Mouse (Mus musculus): ENCODE measurements around the gene Slc2a9.

DNA sequence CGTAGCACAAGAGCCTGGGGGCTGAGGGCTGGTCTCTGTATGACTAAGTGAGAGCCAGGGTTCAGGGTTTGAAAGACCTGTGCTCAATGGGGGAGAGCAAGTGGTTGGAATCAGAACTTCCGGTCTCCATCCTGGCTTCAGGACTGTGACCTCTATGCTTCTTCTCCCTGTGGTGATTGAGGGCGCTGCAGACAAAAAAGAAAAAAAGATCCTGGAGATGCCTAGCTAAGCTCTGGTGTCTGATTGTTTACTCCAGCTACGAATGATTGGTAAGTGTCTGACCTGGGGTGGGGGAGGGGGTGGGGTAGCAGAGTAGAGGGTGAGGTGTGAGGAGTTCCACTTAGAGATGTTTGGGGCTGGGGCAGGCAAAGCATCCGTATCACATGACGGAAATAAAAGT is 14.9 kb downstream of the Slc2a9 start:
- TF ChIP-seq CTCF (IDR thresholded peaks at IDR 0.05; ENCODE audit: borderline replicate concordance, insufficient read depth, low read length) (no peak), POLR2A (IDR thresholded peaks at IDR 0.05; ENCODE audit: low read depth, low read length) (no peak)
